Mouse (Mus musculus): ENCODE results near the gene Mcf2l. TPM values are rescaled to one million over a fixed set of nuclear protein-coding genes. Genes with fewer than 3 reads are reported as not detected.
A peak's percentile ranks its signal among the peaks of the same experiment; 100 is the strongest.

Gene Mcf2l
- 46.3 and 58.7 TPM in 2 replicates for polyA plus RNA-seq (2014; fragmentation: Nextera tagmentation; extraction: Ambion mirVana)

- Histone ChIP-seq H3K27me3 (ENCODE audit: control insufficient read depth, insufficient read depth, low read length) (no peaks in the 10 kb centered on the region), H3K9me3 (ENCODE audit: control insufficient read depth, low read length) (no peaks in the 10 kb centered on the region), H3K4me3 (ENCODE audit: low read depth, low read length) (peak within 1 kb of the TSS; percentile 37), H3K27ac (ENCODE audit: low read depth, low read length) (no peak within 1 kb of the TSS), H3K4me1 (ENCODE audit: control insufficient read depth, insufficient read depth, low read length) (peaks cover 10% of the 10 kb centered on the region; the same call in 1 of the 2 replicates), H3K36me3 (ENCODE audit: control insufficient read depth, insufficient read depth, low read length) (no peaks in the 10 kb centered on the region), H3K9ac (ENCODE audit: low read length) (peak within 1 kb of the TSS; percentile 45), H3K4me2 (ENCODE audit: low read depth) (peak within 1 kb of the TSS; percentile 60)
- DNase-seq (ENCODE audit: low spot score), result peak; percentile 89
- under 1% methylated on average over 30 of the region's 30 CpGs for WGBS
- peak; percentile 85 for ATAC-seq (ENCODE audit: insufficient read depth, low FRiP score, low TSS enrichment)
Measured at GRCm38 (mm10) chr8:12873357-12874046, at the start of gene Mcf2l. Mcf2l (plus strand) TSS chr8:12873806.

DNA sequence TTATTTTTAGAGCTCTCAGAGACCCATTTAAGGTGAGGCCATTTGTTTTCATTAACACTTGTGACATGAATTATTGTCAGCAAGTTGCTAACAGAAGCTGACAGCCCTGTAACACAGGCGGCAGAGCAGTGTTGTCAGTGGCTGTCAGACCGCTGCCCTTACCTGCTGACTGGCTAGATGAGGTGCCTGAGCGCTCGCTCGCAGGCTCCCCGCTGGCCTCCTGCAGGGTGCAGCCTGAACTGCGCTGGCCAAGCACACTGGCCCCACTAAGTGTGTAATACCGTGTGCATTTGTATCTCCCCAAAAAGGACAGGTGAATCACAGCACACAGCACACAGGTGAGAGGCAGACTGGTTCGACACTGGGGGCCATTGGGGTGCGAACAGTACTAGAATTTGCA, 49.0 kb upstream of the Mcf2l start:
- WGBS, result 49% methylated on average over 10 of the region's 10 CpGs
- 0 out of 2 replicates have a peak, but pooled peaks cover 2% of the 10 kb centered on the region for H3K36me3 ChIP-seq (ENCODE audit: control insufficient read depth, insufficient read depth, low read length)

GRCm38 (mm10) chr8:12825236-12825635, 48.4 kb upstream of the Mcf2l start:
- H3K4me1 ChIP-seq (ENCODE audit: control insufficient read depth, insufficient read depth, low read length), result no peaks in the 10 kb centered on the region; the same call in 1 of the 2 replicates
- no peak overlapping the region for H3K27ac ChIP-seq (ENCODE audit: low read depth, low read length)
- H3K36me3 ChIP-seq (ENCODE audit: control insufficient read depth, insufficient read depth, low read length), result 0 out of 2 replicates have a peak, but pooled peaks cover 2% of the 10 kb centered on the region
- H3K9me3 ChIP-seq (ENCODE audit: control insufficient read depth, low read length), result no peaks in the 10 kb centered on the region
- H3K4me2 ChIP-seq (ENCODE audit: low read depth), result no peak overlapping the region
- no peak for ATAC-seq (ENCODE audit: insufficient read depth, low FRiP score, low TSS enrichment)
- 68% methylated on average over 6 of the region's 6 CpGs for WGBS
- H3K9ac ChIP-seq (ENCODE audit: low read length), result no peak overlapping the region
- no peak for DNase-seq (ENCODE audit: low spot score)
- no peaks in the 10 kb centered on the region for H3K27me3 ChIP-seq (ENCODE audit: control insufficient read depth, insufficient read depth, low read length)
- no peak overlapping the region for H3K4me3 ChIP-seq (ENCODE audit: low read depth, low read length)

More for the DNA sequence above, 49.0 kb upstream of the Mcf2l start:
- H3K4me2 ChIP-seq (ENCODE audit: low read depth), result no peak overlapping the region
- H3K9me3 ChIP-seq (ENCODE audit: control insufficient read depth, low read length), result no peaks in the 10 kb centered on the region
- no peak overlapping the region for H3K9ac ChIP-seq (ENCODE audit: low read length)
- H3K4me3 ChIP-seq (ENCODE audit: low read depth, low read length), result no peak overlapping the region
- no peaks in the 10 kb centered on the region for H3K27me3 ChIP-seq (ENCODE audit: control insufficient read depth, insufficient read depth, low read length)
- no peak overlapping the region for H3K27ac ChIP-seq (ENCODE audit: low read depth, low read length)
- no peaks in the 10 kb centered on the region; the same call in 1 of the 2 replicates for H3K4me1 ChIP-seq (ENCODE audit: control insufficient read depth, insufficient read depth, low read length)
- no peak for ATAC-seq (ENCODE audit: insufficient read depth, low FRiP score, low TSS enrichment)
- DNase-seq (ENCODE audit: low spot score), result no peak

DNA sequence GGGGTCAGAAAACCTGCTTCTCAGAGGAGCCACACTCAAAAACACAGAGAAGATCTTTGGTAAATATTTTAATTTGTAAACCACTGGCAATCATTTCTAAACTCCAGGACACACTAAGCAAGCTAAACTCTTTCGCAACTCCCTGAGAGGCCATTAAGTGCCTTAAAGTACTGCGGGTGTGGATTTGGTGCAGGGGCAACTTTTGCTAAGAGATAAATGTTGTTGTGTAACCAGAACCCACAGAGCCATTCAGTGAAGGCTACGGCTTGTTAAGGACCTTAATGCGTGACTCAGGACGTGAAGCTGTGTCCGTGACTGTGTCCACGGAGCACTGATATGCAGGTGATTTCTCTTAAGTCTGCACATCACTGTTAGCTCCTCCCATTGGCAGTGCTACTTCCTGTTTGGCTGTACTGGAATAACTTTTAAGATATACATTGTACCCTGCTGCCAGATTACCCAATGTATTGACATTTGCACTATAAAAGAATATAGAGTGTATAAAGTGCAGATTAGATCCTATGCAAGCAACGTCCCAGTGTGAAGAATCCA, 47.8 kb upstream of the Mcf2l start:
- 72% methylated on average over 8 of the region's 8 CpGs for WGBS
- no peak overlapping the region for H3K4me3 ChIP-seq (ENCODE audit: low read depth, low read length)
- no peak overlapping the region for H3K4me2 ChIP-seq (ENCODE audit: low read depth)
- H3K36me3 ChIP-seq (ENCODE audit: control insufficient read depth, insufficient read depth, low read length), result 0 out of 2 replicates have a peak, but pooled peaks cover 2% of the 10 kb centered on the region
- H3K9me3 ChIP-seq (ENCODE audit: control insufficient read depth, low read length), result no peaks in the 10 kb centered on the region
- no peaks in the 10 kb centered on the region; the same call in 1 of the 2 replicates for H3K4me1 ChIP-seq (ENCODE audit: control insufficient read depth, insufficient read depth, low read length)
- ATAC-seq (ENCODE audit: insufficient read depth, low FRiP score, low TSS enrichment) (no peak), DNase-seq (ENCODE audit: low spot score) (no peak)
- no peak overlapping the region for H3K9ac ChIP-seq (ENCODE audit: low read length)
- no peak overlapping the region for H3K27ac ChIP-seq (ENCODE audit: low read depth, low read length)
- no peaks in the 10 kb centered on the region for H3K27me3 ChIP-seq (ENCODE audit: control insufficient read depth, insufficient read depth, low read length)

DNA sequence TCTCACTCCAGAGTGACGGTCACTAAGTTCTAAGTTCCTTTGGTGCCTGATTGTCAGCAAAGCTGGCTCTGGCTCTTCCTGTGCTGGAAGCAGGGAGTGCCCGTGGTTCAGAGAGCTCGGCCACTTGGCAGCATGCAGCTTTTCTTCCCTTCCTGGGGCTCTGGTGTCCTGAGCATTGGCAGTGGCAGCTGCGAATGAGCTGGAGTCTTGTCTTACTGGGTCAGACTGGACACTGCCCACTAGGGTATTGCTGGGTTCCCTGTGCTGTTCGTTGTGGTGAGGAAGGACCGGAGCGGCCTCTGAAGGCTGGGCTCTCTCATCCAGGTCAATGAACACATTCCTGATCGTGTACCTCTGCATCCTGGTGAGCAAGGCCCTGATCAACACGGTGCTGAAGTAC, 46.5 kb upstream of the Mcf2l start:
- Histone ChIP-seq H3K9ac (ENCODE audit: low read length) (no peak overlapping the region), H3K36me3 (ENCODE audit: control insufficient read depth, insufficient read depth, low read length) (0 out of 2 replicates have a peak, but pooled peaks cover 2% of the 10 kb centered on the region), H3K4me2 (ENCODE audit: low read depth) (no peak overlapping the region), H3K27ac (ENCODE audit: low read depth, low read length) (no peak overlapping the region), H3K4me3 (ENCODE audit: low read depth, low read length) (no peak overlapping the region), H3K4me1 (ENCODE audit: control insufficient read depth, insufficient read depth, low read length) (peaks cover 3% of the 10 kb centered on the region), H3K27me3 (ENCODE audit: control insufficient read depth, insufficient read depth, low read length) (no peaks in the 10 kb centered on the region), H3K9me3 (ENCODE audit: control insufficient read depth, low read length) (no peaks in the 10 kb centered on the region)
- DNase-seq (ENCODE audit: low spot score) (no peak), ATAC-seq (ENCODE audit: insufficient read depth, low FRiP score, low TSS enrichment) (no peak)
- WGBS, result 91% methylated on average over 9 of the region's 9 CpGs

DNA sequence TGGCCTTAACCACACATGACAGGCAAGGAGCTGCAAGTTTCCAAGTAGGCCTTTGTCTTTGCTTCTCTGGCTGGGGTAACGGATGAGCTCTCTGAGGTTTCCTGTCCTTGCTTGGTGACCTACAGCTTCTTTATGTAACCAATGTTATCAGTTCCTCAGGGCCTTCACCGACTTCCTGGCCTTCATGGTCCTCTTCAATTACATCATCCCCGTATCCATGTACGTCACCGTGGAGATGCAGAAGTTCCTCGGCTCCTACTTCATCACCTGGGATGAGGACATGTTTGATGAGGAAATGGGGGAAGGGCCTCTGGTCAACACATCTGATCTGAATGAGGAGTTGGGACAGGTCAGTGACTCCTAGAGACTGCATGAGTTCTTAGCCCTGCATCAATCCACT, 45.3 kb upstream of the Mcf2l start:
- H3K9me3 ChIP-seq (ENCODE audit: control insufficient read depth, low read length), result no peaks in the 10 kb centered on the region
- 0 out of 2 replicates have a peak, but pooled peaks cover 1% of the 10 kb centered on the region for H3K36me3 ChIP-seq (ENCODE audit: control insufficient read depth, insufficient read depth, low read length)
- no peak overlapping the region for H3K4me3 ChIP-seq (ENCODE audit: low read depth, low read length)
- WGBS, result 90% methylated on average over 6 of the region's 6 CpGs
- no peak overlapping the region for H3K9ac ChIP-seq (ENCODE audit: low read length)
- no peak for DNase-seq (ENCODE audit: low spot score)
- no peak for ATAC-seq (ENCODE audit: insufficient read depth, low FRiP score, low TSS enrichment)
- H3K4me1 ChIP-seq (ENCODE audit: control insufficient read depth, insufficient read depth, low read length), result peaks cover 6% of the 10 kb centered on the region
- no peak overlapping the region for H3K27ac ChIP-seq (ENCODE audit: low read depth, low read length)
- no peaks in the 10 kb centered on the region for H3K27me3 ChIP-seq (ENCODE audit: control insufficient read depth, insufficient read depth, low read length)
- no peak overlapping the region for H3K4me2 ChIP-seq (ENCODE audit: low read depth)

DNA sequence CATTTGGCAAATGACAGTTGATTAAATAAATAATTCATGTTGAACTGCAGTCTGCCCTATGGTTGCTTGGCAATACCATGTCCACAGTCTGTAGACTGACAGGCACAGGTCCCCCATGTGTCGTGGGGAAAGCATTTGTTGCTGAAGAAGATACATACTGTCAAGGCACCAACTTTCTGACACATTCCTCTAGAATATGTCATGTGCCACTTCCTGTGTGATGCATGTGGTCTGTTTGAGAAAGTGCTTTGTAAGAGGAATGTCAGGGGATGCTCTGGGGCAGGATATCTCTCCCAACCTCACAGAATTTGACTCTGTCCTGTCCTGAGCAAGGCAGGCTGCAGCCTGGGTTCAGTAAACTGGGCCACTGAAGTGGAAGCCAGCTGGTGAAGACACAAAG, 44.2 kb upstream of the Mcf2l start:
- H3K4me2 ChIP-seq (ENCODE audit: low read depth), result no peak overlapping the region
- H3K4me1 ChIP-seq (ENCODE audit: control insufficient read depth, insufficient read depth, low read length), result peaks cover 6% of the 10 kb centered on the region
- no peaks in the 10 kb centered on the region for H3K27me3 ChIP-seq (ENCODE audit: control insufficient read depth, insufficient read depth, low read length)
- H3K9ac ChIP-seq (ENCODE audit: low read length), result no peak overlapping the region
- H3K36me3 ChIP-seq (ENCODE audit: control insufficient read depth, insufficient read depth, low read length), result no peaks in the 10 kb centered on the region
- H3K4me3 ChIP-seq (ENCODE audit: low read depth, low read length), result no peak overlapping the region
- no peak overlapping the region for H3K27ac ChIP-seq (ENCODE audit: low read depth, low read length)
- ATAC-seq (ENCODE audit: insufficient read depth, low FRiP score, low TSS enrichment), result no peak
- DNase-seq (ENCODE audit: low spot score), result no peak
- no peaks in the 10 kb centered on the region for H3K9me3 ChIP-seq (ENCODE audit: control insufficient read depth, low read length)
- 72% methylated on average over 1 of the region's 1 CpGs for WGBS

DNA sequence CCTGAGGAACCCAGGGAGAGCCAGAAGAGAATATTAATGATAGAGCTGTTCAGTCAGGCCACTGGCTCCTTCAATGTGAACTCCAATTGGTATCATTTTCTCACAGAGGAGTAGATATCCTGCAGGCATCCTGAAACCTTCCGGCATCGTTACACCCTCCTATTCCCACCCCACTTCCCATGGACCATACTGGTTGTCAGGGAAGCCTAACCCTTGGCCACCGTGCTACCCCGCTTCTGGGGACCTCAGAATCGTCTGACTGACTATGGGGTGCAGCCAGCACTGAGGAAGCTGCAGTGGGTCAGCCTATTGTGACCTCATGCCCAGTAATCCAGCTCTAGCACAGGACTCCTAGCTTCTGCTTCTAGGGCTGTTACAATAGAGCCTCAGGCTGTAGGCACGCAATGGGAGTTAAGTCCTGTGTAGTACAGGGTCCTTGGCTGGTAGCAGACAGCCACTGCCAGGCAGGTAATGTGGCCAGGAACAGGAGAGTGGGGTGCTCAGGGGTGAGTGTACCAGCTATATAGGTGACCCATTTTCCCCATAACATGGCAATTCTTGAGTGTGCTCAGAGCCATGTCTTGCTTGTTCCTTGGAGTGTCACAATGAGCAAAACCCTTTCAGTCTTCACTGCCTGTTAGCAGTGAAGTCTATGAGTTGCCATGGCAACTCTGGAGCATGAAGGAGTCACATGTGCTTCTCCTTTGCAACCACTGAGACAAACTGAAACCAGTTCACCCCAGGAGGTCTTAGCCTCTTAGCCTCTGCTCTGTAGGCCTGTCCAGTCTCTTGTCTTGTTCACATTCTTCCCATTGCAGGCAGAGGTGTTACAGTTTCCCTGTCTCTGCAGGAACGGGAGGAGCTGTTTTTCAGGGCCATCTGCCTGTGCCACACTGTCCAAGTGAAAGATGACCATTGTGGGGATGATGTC, 41.7 kb upstream of the Mcf2l start:
- Histone ChIP-seq H3K27ac (ENCODE audit: low read depth, low read length) (no peak overlapping the region), H3K9ac (ENCODE audit: low read length) (no peak overlapping the region), H3K4me2 (ENCODE audit: low read depth) (no peak overlapping the region), H3K36me3 (ENCODE audit: control insufficient read depth, insufficient read depth, low read length) (no peaks in the 10 kb centered on the region; the same call in none of the 2 replicates), H3K4me3 (ENCODE audit: low read depth, low read length) (no peak overlapping the region), H3K4me1 (ENCODE audit: control insufficient read depth, insufficient read depth, low read length) (peaks cover 6% of the 10 kb centered on the region), H3K27me3 (ENCODE audit: control insufficient read depth, insufficient read depth, low read length) (no peaks in the 10 kb centered on the region), H3K9me3 (ENCODE audit: control insufficient read depth, low read length) (no peaks in the 10 kb centered on the region)
- ATAC-seq (ENCODE audit: insufficient read depth, low FRiP score, low TSS enrichment), result peak; percentile 45; the same call in 1 of the 2 replicates
- DNase-seq (ENCODE audit: low spot score), result no peak
- WGBS, result 79% methylated on average over 7 of the region's 7 CpGs
